Mouse (Mus musculus) WW6 (cell line): ENCODE measurements around the gene Gp1bb.

Experiments used
- DNase-seq: peaks from one replicate; pipeline ENCODE4 v3.0.0-alpha.2; 2013; ENCODE audit warnings: low read depth, low spot score

Gene Gp1bb

GRCm38 (mm10) chr16:18581050-18581622 lies 41.1 kb downstream of the Gp1bb start:
- no peak for DNase-seq

GRCm38 (mm10) chr16:18580389-18580788 lies 41.8 kb downstream of the Gp1bb start:
- DNase-seq = no peak

- DNase-seq = no peak
Observed at GRCm38 (mm10) chr16:18577599-18578160, 44.5 kb downstream of the Gp1bb start.

GRCm38 (mm10) chr16:18577071-18577470 lies 45.1 kb downstream of the Gp1bb start:
- DNase-seq = no peak

- DNase-seq = no peak
Observed at GRCm38 (mm10) chr16:18574196-18574595, 48.0 kb downstream of the Gp1bb start.
